Mouse (Mus musculus): ENCODE data around the gene Tssk6.
"Not testable (repeated sequence)": the region's sequence is repeated elsewhere in the genome, so short reads cannot be mapped to it uniquely, and the experiment has no call there.

Gene Tssk6

GRCm38 (mm10) chr8:69919010-69919409 is 17.0 kb downstream of the Tssk6 start:
- DNase-seq (ENCODE audit: low spot score) = peak; percentile 89

GRCm38 (mm10) chr8:69919876-69920662 is 18.1 kb downstream of the Tssk6 start:
- peak; percentile 45 for DNase-seq (ENCODE audit: low spot score)

GRCm38 (mm10) chr8:69921141-69921540 is 19.2 kb downstream of the Tssk6 start:
- DNase-seq (ENCODE audit: low spot score) = no peak

GRCm38 (mm10) chr8:69923986-69924385 is 22.0 kb downstream of the Tssk6 start:
- DNase-seq (ENCODE audit: low spot score) = no peak

GRCm38 (mm10) chr8:69926901-69927300 is 24.9 kb downstream of the Tssk6 start:
- no peak for DNase-seq (ENCODE audit: low spot score)

- DNase-seq (ENCODE audit: low spot score) = no peak
These were observed 31.8 kb downstream of the Tssk6 start for GRCm38 (mm10) chr8:69933811-69934210.

- DNase-seq (ENCODE audit: low spot score) = no peak
These were observed 32.6 kb downstream of the Tssk6 start for GRCm38 (mm10) chr8:69934582-69934981.

- DNase-seq (ENCODE audit: low spot score) = no peak
These were observed 33.4 kb downstream of the Tssk6 start for GRCm38 (mm10) chr8:69935431-69935830.

- DNase-seq (ENCODE audit: low spot score) = peak; percentile 46
These were observed 34.2 kb downstream of the Tssk6 start for GRCm38 (mm10) chr8:69936050-69936794.

GRCm38 (mm10) chr8:69937466-69937865 is 35.5 kb downstream of the Tssk6 start:
- DNase-seq (ENCODE audit: low spot score) = no peak

GRCm38 (mm10) chr8:69938245-69938982 is 36.4 kb downstream of the Tssk6 start:
- no peak for DNase-seq (ENCODE audit: low spot score)

GRCm38 (mm10) chr8:69939633-69940032 is 37.6 kb downstream of the Tssk6 start:
- no peak for DNase-seq (ENCODE audit: low spot score)

GRCm38 (mm10) chr8:69940386-69940785 is 38.4 kb downstream of the Tssk6 start:
- DNase-seq (ENCODE audit: low spot score) = no peak

- not testable (repeated sequence) for DNase-seq (ENCODE audit: low spot score)
These were observed 40.5 kb downstream of the Tssk6 start for GRCm38 (mm10) chr8:69942495-69942894.

- DNase-seq (ENCODE audit: low spot score) = no peak
These were observed 48.3 kb downstream of the Tssk6 start for GRCm38 (mm10) chr8:69950300-69950699.

All from layer of hippocampus, adult 11-12 months (tissue).